Mouse (Mus musculus) MEL (cell line): ENCODE measurements around the gene Flnc. TPM values are rescaled to one million over a fixed set of nuclear protein-coding genes. Genes with fewer than 3 reads are reported as not detected.

ENCODE experiments used
- DNase-seq: peaks from one replicate; pipeline ENCODE4 v3.0.0; 2011; ENCODE audit warnings: low read depth, low spot score
- H3K27ac ChIP-seq: 2 replicates; pipeline ENCODE4 v1.5.1; 2012; ENCODE audit warnings: low read depth, mild to moderate bottlenecking, control low read depth, low read length, moderate library complexity; ENCODE audit not compliant: control insufficient read depth
- H3K27me3 ChIP-seq, 2 experiments: fragments of 150-350 bp in 1 of 2; sonication (generic) in 1 of 2; 2 replicates each; pipeline ENCODE4 v1.6.1; 2012; ENCODE audit warnings: low read length in 2 of 2, mild to moderate bottlenecking in 2 of 2, improper control_type of control experiment in 1 of 2, moderate library complexity in 1 of 2; ENCODE audit not compliant: insufficient read depth in 2 of 2, control insufficient read depth in 1 of 2
- H3K36me3 ChIP-seq, 2 experiments: 2 replicates each; pipeline ENCODE4 v1.6.1; 2012 to 2014; ENCODE audit warnings: low read length in 2 of 2, improper control_type of control experiment in 1 of 2, inconsistent platforms in 1 of 2, mild to moderate bottlenecking in 1 of 2; ENCODE audit not compliant: insufficient read depth in 2 of 2, control insufficient read depth in 1 of 2
- H3K4me1 ChIP-seq, 2 experiments: fragments of 150-350 bp in 1 of 2; sonication (generic) in 1 of 2; 2 replicates each; pipeline ENCODE4 v1.6.1; 2012; ENCODE audit warnings: low read length in 2 of 2, improper control_type of control experiment in 1 of 2, mild to moderate bottlenecking in 1 of 2; ENCODE audit not compliant: insufficient read depth in 2 of 2, control insufficient read depth in 1 of 2
- H3K4me3 ChIP-seq, 2 experiments: fragments of 150-350 bp in 1 of 2; sonication (generic) in 1 of 2; 2 replicates each; pipeline ENCODE4 v1.5.1; 2012; ENCODE audit warnings: low read depth in 2 of 2, low read length in 2 of 2, mild to moderate bottlenecking in 2 of 2, moderate library complexity in 2 of 2, control low read depth in 1 of 2, improper control_type of control experiment in 1 of 2; ENCODE audit not compliant: control insufficient read depth in 1 of 2, insufficient read depth in 1 of 2
- H3K79me2 ChIP-seq: 2 replicates; pipeline ENCODE4 v1.6.1; 2012; ENCODE audit warnings: mild to moderate bottlenecking, low read length, moderate library complexity; ENCODE audit not compliant: control insufficient read depth, poor library complexity, insufficient read depth
- H3K9ac ChIP-seq: 2 replicates; pipeline ENCODE4 v1.6.1; 2012; ENCODE audit warnings: low read depth, mild to moderate bottlenecking, control low read depth, low read length, moderate library complexity; ENCODE audit not compliant: control insufficient read depth, poor library complexity, severe bottlenecking
- H3K9me3 ChIP-seq: fragments of 150-350 bp; sonication (generic); replicated peaks from 2 replicates; pipeline ENCODE4 v1.6.1; 2012; ENCODE audit warnings: mild to moderate bottlenecking, low read length, improper control_type of control experiment, moderate library complexity; ENCODE audit not compliant: insufficient read depth
- CTCF ChIP-seq, 3 experiments: IDR thresholded peaks in 2 of 3; conservative IDR thresholded peaks in 1 of 3; 2 replicates each; pipeline ENCODE4 v1.5.1; 2011 to 2012; ENCODE audit warnings: low read length in 3 of 3, low read depth in 2 of 3, mild to moderate bottlenecking in 2 of 3, improper control_type of control experiment in 1 of 3, inconsistent platforms in 1 of 3, mixed read lengths in 1 of 3, moderate library complexity in 1 of 3; ENCODE audit not compliant: control insufficient read depth in 1 of 3, insufficient read depth in 1 of 3, poor library complexity in 1 of 3, severe bottlenecking in 1 of 3
- GABPA ChIP-seq: IDR thresholded peaks from 2 replicates; pipeline ENCODE4 v1.6.1; 2012; ENCODE audit warnings: low read depth, mild to moderate bottlenecking, inconsistent platforms, low read length, improper control_type of control experiment, moderate library complexity
- POLR2A ChIP-seq, 2 experiments: IDR thresholded peaks; 2 replicates each; pipeline ENCODE4 v1.6.1; 2011 to 2012; ENCODE audit warnings: low read length in 2 of 2, mild to moderate bottlenecking in 2 of 2, control low read depth in 1 of 2, improper control_type of control experiment in 1 of 2, low read depth in 1 of 2, moderate library complexity in 1 of 2; ENCODE audit not compliant: control insufficient read depth in 1 of 2, insufficient read depth in 1 of 2, poor library complexity in 1 of 2
- TAL1 ChIP-seq: IDR thresholded peaks from 2 replicates; pipeline ENCODE4 v1.6.1; 2012; ENCODE audit warnings: mild to moderate bottlenecking, inconsistent platforms, low read length, moderate library complexity, mixed read lengths
- polyA plus RNA-seq, 2 experiments: library from polyadenylated mRNA; stranded (reverse) in 1 of 2; unstranded in 1 of 2; fragments of >175 nt in 1 of 2; fragments of >200 nt in 1 of 2; gene quantifications; 2 replicates each; pipeline versions ENCODE4 v1.2.1 to v1.2.4; 2012; ENCODE audit warnings: low replicate concordance in 2 of 2, low read depth in 1 of 2; ENCODE audit not compliant: insufficient read length in 2 of 2, insufficient read depth in 1 of 2, missing spikeins in 1 of 2
- total RNA-seq: library from RNA; depleted of rRNA; stranded (reverse); fragments of 300-350 nt; gene quantifications from 2 replicates; pipeline ENCODE4 v1.2.3, GENCODE M21; 2012; rRNA removed

The Flnc gene
- total and polyA plus RNA-seq, 3 experiments: 0.27 to 0.31 TPM; not detected in 1

DNA sequence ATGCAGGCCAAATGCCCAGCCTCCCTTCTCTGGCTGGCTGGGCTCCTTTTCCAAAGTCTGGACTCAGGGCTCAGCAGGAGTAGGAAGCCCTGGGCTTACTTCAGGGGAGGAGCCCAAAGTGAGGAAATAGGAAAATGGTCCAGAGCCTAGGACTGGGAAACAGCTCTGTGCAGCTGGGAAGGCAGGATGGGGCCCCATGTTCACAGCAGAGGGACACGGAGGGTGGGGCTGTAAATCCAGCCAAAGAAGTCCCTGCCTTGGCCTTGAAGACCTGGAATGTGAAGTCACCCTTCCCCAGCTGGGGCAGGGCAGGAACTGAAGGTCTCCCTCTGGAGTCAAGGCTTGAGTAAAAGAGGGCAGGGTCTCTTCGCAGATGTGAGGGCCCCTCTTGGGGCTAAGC is 76.0 kb downstream of the Flnc start:
- Histone ChIP-seq H3K79me2 (no peaks in the 10 kb centered on the region; the same call in 1 of the 2 replicates), H3K27me3 (peaks cover 14 to 18% of the 10 kb centered on the region in 2 experiments), H3K4me1 (peaks cover 5 to 7% of the 10 kb centered on the region in 2 experiments; a peak in 3 of 4 replicates), H3K9ac (no peak overlapping the region), H3K4me3 (no peak overlapping the region), H3K36me3 (no peaks in the 10 kb centered on the region), H3K9me3 (no peaks in the 10 kb centered on the region), H3K27ac (no peak overlapping the region)
- TF ChIP-seq TAL1 (no peak), CTCF (IDR thresholded peaks at IDR 0.05 in 2 of 3, conservative IDR thresholded peaks at IDR 0.05 in 1 of 3; ENCODE audit: control insufficient read depth in 1 of 3, insufficient read depth in 1 of 3, low read depth in 2 of 3, low read length in 3 of 3, poor library complexity in 1 of 3, severe bottlenecking in 1 of 3) (no peak), POLR2A (IDR thresholded peaks at IDR 0.05; ENCODE audit: control insufficient read depth in 1 of 2, insufficient read depth in 1 of 2, low read depth in 1 of 2, low read length in 2 of 2, poor library complexity in 1 of 2) (no peak), GABPA (no peak)
- no peak for DNase-seq

Other genes with a start within 250 kb of the Flnc start
- gene Impdh1, start 216.9 kb upstream of the Flnc start, total RNA-seq: 15.3 and 17.2 TPM in 2 replicates
- 10 to 100 TPM in 1 of 2 experiments, not detected in 1; 55.1 TPM for gene Impdh1, start 216.9 kb upstream of the Flnc start, polyA plus RNA-seq
- 15.6 and 18.1 TPM in 2 replicates for gene Hilpda, start 160.8 kb upstream of the Flnc start, total RNA-seq
- 10 to 100 TPM in 1 of 2 experiments, not detected in 1; 17.0 TPM for gene Hilpda, start 160.8 kb upstream of the Flnc start, polyA plus RNA-seq
- gene Fam71f2, start 153.7 kb upstream of the Flnc start, total RNA-seq: 0.23 TPM in 1 of 2 replicates, not detected in the other
- under 1 TPM in 1 of 2 experiments, not detected in 1; 0.84 TPM for gene Fam71f2, start 153.7 kb upstream of the Flnc start, polyA plus RNA-seq
- not detected in 2 replicates for gene Fam71f1, start 114.1 kb upstream of the Flnc start, total RNA-seq
- under 1 TPM in 1 of 2 experiments, not detected in 1; 0.13 TPM for gene Fam71f1, start 114.1 kb upstream of the Flnc start, polyA plus RNA-seq
- 80.4 and 98.0 TPM in 2 replicates for gene Calu, start 85.2 kb upstream of the Flnc start, total RNA-seq
- 100 to 1,000 TPM in 1 of 2 experiments, 10 to 100 TPM in 1; 79.4 to 419 TPM for gene Calu, start 85.2 kb upstream of the Flnc start, polyA plus RNA-seq
- gene Opn1sw, start 44.8 kb upstream of the Flnc start, total RNA-seq: 0.23 TPM in 1 of 2 replicates, not detected in the other
- under 1 TPM in 1 of 2 experiments, not detected in 1; 0.04 TPM for gene Opn1sw, start 44.8 kb upstream of the Flnc start, polyA plus RNA-seq
- not detected in 2 replicates for gene Ccdc136, start 36.9 kb upstream of the Flnc start, total RNA-seq
- under 1 TPM in 1 of 2 experiments, not detected in 1; 0.22 TPM for gene Ccdc136, start 36.9 kb upstream of the Flnc start, polyA plus RNA-seq
- gene Atp6v1f, start 34.5 kb downstream of the Flnc start, total RNA-seq: 289 and 312 TPM in 2 replicates
- gene Atp6v1f, start 34.5 kb downstream of the Flnc start, polyA plus RNA-seq: 100 to 1,000 TPM in 1 of 2 experiments, not detected in 1; 349 TPM
- not detected in 2 replicates for gene Atp6v1fnb, start 38.2 kb downstream of the Flnc start, total RNA-seq
- under 1 TPM in 1 of 2 experiments, not detected in 1; 0.13 TPM for gene Atp6v1fnb, start 38.2 kb downstream of the Flnc start, polyA plus RNA-seq
- 1.0 and 1.3 TPM in 2 replicates for gene Kcp, start 74.7 kb downstream of the Flnc start, total RNA-seq
- 1 to 10 TPM in 1 of 2 experiments, not detected in 1; 6.9 TPM for gene Kcp, start 74.7 kb downstream of the Flnc start, polyA plus RNA-seq
- gene Irf5, start 93.4 kb downstream of the Flnc start, total RNA-seq: 8.2 and 9.7 TPM in 2 replicates
- gene Irf5, start 93.4 kb downstream of the Flnc start, polyA plus RNA-seq: 10 to 100 TPM in 1 of 2 experiments, not detected in 1; 13.3 TPM
- gene Tnpo3, start 176.6 kb downstream of the Flnc start, total RNA-seq: 64.9 and 71.5 TPM in 2 replicates
- gene Tnpo3, start 176.6 kb downstream of the Flnc start, polyA plus RNA-seq: 100 to 1,000 TPM; 139 to 148 TPM